Mouse (Mus musculus): ENCODE measurements around the gene Coa5.

DNA sequence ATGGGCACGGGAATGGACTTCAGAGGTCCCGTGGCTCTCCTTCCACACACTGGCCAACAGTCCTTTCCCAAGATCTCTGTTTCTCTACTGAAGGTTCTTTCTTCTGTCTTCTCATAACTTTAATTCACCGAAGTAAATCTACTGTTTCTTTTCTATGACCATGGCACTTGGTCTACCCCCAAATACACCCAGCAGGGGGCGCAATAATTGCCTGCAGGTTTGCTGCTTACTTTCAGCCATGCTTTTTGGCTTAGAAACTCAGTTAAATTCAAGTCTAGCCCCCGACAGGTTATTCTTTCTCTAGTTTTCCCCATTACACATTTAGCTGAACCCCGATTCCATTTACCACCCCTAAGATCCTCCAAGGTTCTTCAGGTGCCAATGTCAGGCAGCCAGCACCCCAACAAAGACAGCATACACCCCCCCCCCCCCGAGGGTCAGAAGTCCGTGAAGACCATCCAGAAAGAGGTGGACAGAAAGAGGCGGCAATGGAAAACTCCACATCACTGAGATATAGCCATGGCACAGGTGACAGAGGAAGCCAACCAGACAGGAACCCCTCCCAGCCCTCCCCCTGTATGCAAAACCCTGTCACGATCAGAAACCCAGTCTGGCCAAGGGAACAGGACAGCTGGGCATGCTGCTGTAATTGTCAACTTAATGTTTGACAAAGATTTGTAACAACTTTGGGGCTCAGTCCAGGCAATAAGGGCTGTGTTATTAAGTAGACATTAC lies 18.6 kb upstream of the Coa5 start:
- TF ChIP-seq CTCF (IDR thresholded peaks at IDR 0.05; ENCODE audit: low read depth, low read length) (peak; percentile 22; the same call in 1 of the 2 replicates), POLR2A (IDR thresholded peaks at IDR 0.05; ENCODE audit: borderline replicate concordance, low read depth, low read length) (no peak)
